Mouse (Mus musculus): Measurements from ENCODE around the gene Olfr782.
"Not testable (repeated sequence)": the region's sequence is repeated elsewhere in the genome, so short reads cannot be mapped to it uniquely, and the experiment has no call there.

Olfr782 gene

GRCm38 (mm10) chr10:129348550-129348949, at the start of gene Olfr782:
Gene Olfr782 (plus strand): TSS chr10:129348850.
- DNase-seq (ENCODE audit: low read depth, low spot score) = no peak

- DNase-seq (ENCODE audit: low read depth, low spot score) = not testable (repeated sequence)
These were observed 35.7 kb upstream of the Olfr782 start for GRCm38 (mm10) chr10:129312973-129313372.

GRCm38 (mm10) chr10:129313521-129313920, 35.1 kb upstream of the Olfr782 start:
- DNase-seq (ENCODE audit: low read depth, low spot score) = not testable (repeated sequence)

GRCm38 (mm10) chr10:129317817-129318216, 30.8 kb upstream of the Olfr782 start, which contains the start of gene Olfr780:
Gene Olfr780 (plus strand): TSS chr10:129318117.
- no peak for DNase-seq (ENCODE audit: low read depth, low spot score)

DNA sequence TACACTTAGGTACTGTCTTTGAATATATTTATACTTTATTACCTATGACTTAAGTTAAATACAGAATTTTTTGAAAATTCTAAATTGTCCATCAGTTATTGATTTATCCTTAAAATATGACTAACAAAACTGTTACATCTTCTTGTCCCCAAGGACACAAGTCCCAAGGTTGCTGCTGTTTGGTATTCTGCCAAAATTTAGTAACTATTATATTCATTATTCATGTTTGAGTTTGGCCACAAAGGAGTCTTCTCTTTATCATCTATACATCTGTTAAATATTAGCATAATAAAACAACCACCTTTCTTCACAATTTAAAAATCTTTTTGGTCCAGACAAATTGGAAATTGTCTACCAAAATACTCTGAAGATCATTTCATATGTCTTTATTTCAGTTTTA, 20.1 kb upstream of the Olfr782 start, which contains the start of gene Olfr781:
Gene Olfr781, plus strand, starts transcription at position 301 of the 400 bp plus-strand sequence.
- DNase-seq (ENCODE audit: low read depth, low spot score) = no peak

GRCm38 (mm10) chr10:129352475-129352874, 3.8 kb downstream of the Olfr782 start:
- not testable (repeated sequence) for DNase-seq (ENCODE audit: low read depth, low spot score)

GRCm38 (mm10) chr10:129356496-129356895, 7.8 kb downstream of the Olfr782 start:
- DNase-seq (ENCODE audit: low read depth, low spot score) = peak; percentile 53

DNA sequence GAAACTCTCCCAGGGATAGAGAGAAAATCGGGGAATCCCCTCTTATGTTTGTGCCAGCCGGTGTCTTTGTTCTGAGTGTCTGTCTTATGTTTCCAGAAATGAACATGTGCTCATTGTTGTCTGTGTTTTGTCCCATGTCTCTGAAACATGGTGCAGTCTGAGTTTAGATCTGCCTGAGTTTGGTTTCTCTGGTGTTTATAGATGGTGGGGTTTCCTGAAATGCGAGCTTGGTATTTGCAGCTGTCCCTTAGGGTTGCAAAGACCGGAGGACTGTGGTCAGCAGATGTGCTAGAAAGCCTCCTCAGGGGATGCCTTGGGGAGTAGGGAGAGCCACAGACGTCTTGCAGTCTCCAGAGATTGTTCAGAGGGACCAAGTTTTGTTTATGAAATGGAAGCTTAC, 8.7 kb downstream of the Olfr782 start:
- no peak for DNase-seq (ENCODE audit: low read depth, low spot score)

DNA sequence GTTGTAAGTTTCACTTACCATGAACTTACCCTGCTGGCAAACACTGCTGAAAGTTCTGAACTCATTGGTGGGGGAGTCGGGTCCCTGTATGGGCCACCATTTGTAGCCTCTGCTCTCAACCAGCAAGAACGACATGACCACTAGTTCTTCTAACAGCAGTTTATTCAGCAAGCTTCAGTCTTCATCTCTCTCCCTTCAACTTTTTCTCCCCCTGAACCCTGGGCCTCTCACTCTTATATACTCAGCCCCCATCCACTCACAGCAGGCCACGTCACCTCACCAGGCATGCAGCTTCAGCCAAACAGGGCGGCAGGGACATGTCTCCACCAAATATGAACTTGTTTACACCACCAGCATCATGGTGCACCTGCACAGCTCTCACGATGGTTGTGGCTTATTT, 25.4 kb downstream of the Olfr782 start:
- not testable (repeated sequence) for DNase-seq (ENCODE audit: low read depth, low spot score)

DNA sequence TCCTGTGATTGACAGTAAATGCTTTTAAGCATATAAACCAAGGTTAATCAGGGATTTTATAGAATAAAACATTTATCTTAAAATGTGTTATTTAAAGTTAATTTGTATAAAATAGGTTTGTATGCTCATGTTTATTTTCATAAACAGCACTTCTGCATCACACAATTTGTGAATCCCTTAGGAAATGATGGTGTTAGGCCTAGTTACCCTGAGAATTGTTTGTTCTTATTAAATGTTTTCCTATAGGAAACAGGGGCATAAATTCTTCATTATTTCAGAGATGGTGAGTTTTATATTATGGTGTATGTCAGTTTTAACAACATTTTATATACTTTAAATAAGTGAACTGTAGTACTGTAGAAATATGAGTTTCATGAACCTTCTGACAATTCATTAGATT, 35.1 kb downstream of the Olfr782 start, which contains the start of gene Olfr784:
Gene Olfr784, plus strand, starts transcription at position 301 of the 400 bp plus-strand sequence.
- DNase-seq (ENCODE audit: low read depth, low spot score) = no peak

- peak; percentile 68 for DNase-seq (ENCODE audit: low read depth, low spot score)
These were observed 52.2 kb downstream of the Olfr782 start for GRCm38 (mm10) chr10:129400892-129401291.

Data from ES-CJ7 (cell line).